Mouse (Mus musculus) testis, adult 10 weeks (tissue): ENCODE data around the gene Gpm6b. TPM values are rescaled to one million over a fixed set of nuclear protein-coding genes. Genes with fewer than 3 reads are reported as not detected.

Source experiments
- polyA plus RNA-seq: library from polyadenylated mRNA; stranded (reverse); fragments of 350-450 nt; fragmentation: Illumina TruSeq; extraction: RNeasy Lipid Tissue Mini Kit (QIAGEN cat#74804); gene quantifications from one replicate; pipeline ENCODE4 v1.2.3, GENCODE M21; 2014; ENCODE audit warnings: low read depth, low replicate concordance

Gpm6b gene
- 49.9 TPM for polyA plus RNA-seq

GRCm38 (mm10) chrX:166238831-166239460, at the start of gene Gpm6b:
Gene Gpm6b (plus strand): TSS chrX:166238911.

Other genes starting within 250 kb of the Gpm6b start
- gene Gemin8, start 68.5 kb upstream of the Gpm6b start, polyA plus RNA-seq = 3.6 TPM
- gene Trappc2, start 201.7 kb downstream of the Gpm6b start, polyA plus RNA-seq = 13.7 TPM
- gene Ofd1, start 201.8 kb downstream of the Gpm6b start, polyA plus RNA-seq = 12.1 TPM
- gene Rab9, start 241.0 kb downstream of the Gpm6b start, polyA plus RNA-seq = 22.7 TPM